In the genomic region with DNA sequence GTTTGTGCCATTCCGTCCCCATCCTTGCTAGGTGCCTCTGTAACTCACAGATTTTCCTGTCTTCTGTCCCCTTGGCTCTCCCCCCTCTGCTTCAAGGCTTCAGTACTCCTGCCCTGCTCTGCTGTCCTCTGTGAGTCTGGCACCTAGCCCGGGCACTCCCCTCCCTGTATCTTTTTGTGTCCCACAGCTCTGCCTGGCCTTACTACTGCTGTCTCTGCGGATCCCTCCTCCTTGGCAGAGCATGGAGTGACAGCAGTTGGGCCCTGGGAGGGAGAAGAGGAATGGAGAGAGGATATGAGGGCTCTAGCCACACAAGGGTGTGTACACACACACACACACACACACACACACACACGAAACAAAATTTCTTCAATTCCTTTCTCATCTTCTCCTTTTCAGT, we compare ENCODE assay signal across 8 mouse cellular contexts. TPM values are rescaled to one million over a fixed set of nuclear protein-coding genes. Genes with fewer than 3 reads are reported as not detected.
DNase-seq lines count a peak whose midpoint lies in the region; ATAC-seq and TF ChIP-seq lines count a peak whose summit lies in the region.

Cbln3 (minus strand) TSS at position 227 of the 400 bp plus-strand sequence.

- peak within 1 kb of the TSS; percentile 70 for H3K4me3 ChIP-seq in thymus, adult 2 months (ENCODE audit: control insufficient read depth, insufficient read depth, low read length)
- peak within 1 kb of the TSS; percentile 88 for H3K4me3 ChIP-seq in heart, adult 2 months
- peak within 1 kb of the TSS; percentile 80 for H3K4me3 ChIP-seq in kidney, adult 2 months (ENCODE audit: insufficient read depth, low read depth, low read length)
- peak within 1 kb of the TSS; percentile 82 for H3K4me3 ChIP-seq in lung, embryonic 16.5 days (ENCODE audit: low read length)
- peak within 1 kb of the TSS; percentile 65 for H3K4me3 ChIP-seq in stomach, embryonic 14.5 days (ENCODE audit: low read depth, low read length)

- no peaks in the 10 kb centered on the region for H3K27me3 ChIP-seq in thymus, adult 2 months (ENCODE audit: control insufficient read depth, insufficient read depth, low read length)
- H3K27me3 ChIP-seq in heart, adult 2 months (ENCODE audit: control insufficient read depth, insufficient read depth, low read length): no peaks in the 10 kb centered on the region
- H3K27me3 ChIP-seq in kidney, adult 2 months (replicated peaks; ENCODE audit: control insufficient read depth, insufficient read depth, low read length): no peaks in the 10 kb centered on the region
- no peaks in the 10 kb centered on the region for H3K27me3 ChIP-seq in lung, embryonic 16.5 days (ENCODE audit: control insufficient read depth, insufficient read depth, low read depth, low read length)
- H3K27me3 ChIP-seq in stomach, embryonic 14.5 days (ENCODE audit: control insufficient read depth, insufficient read depth, low read length): no peaks in the 10 kb centered on the region

- peaks cover 17% of the 10 kb centered on the region for H3K36me3 ChIP-seq in thymus, adult 2 months (ENCODE audit: control insufficient read depth, insufficient read depth, low read length)
- peaks cover 5% of the 10 kb centered on the region; the same call in 1 of the 2 replicates for H3K36me3 ChIP-seq in heart, adult 2 months (ENCODE audit: control insufficient read depth, insufficient read depth, low read length)
- peaks cover 1% of the 10 kb centered on the region; the same call in 1 of the 2 replicates for H3K36me3 ChIP-seq in kidney, adult 2 months (ENCODE audit: control insufficient read depth, insufficient read depth, low read length)
- peaks cover 19% of the 10 kb centered on the region for H3K36me3 ChIP-seq in lung, embryonic 16.5 days (ENCODE audit: control insufficient read depth, insufficient read depth, low read length)
- peaks cover 27% of the 10 kb centered on the region for H3K36me3 ChIP-seq in stomach, embryonic 14.5 days (ENCODE audit: control insufficient read depth, insufficient read depth, low read length)

- intact Hi-C loops in heart, adult 2 months (cut with DNase I): loop anchor here (10.0 kb wide), 1 partner anchor 209 kb away; the partner anchor contains the start of genes Gmpr2 and Nedd8
- intact Hi-C loops in left cerebral cortex, postnatal 36 days (cut with DNase I): no loop called here

- TF ChIP-seq EP300 in heart, adult 2 months (IDR thresholded peaks at IDR 0.05; ENCODE audit: insufficient read depth, low read depth, low read length): no peak

- peak; percentile 69 for ATAC-seq in lung, embryonic 16.5 days (ENCODE audit: low read depth)
- 0 out of 2 replicates have a peak, but pooled peaks have one; percentile 3 for ATAC-seq in stomach, embryonic 14.5 days (ENCODE audit: insufficient number of reproducible peaks, insufficient read depth, low FRiP score, low read depth)

- H3K4me1 ChIP-seq in thymus, adult 2 months (replicated peaks; ENCODE audit: control insufficient read depth, insufficient read depth, low read length): peaks cover 25% of the 10 kb centered on the region
- H3K4me1 ChIP-seq in heart, adult 2 months (ENCODE audit: control insufficient read depth, insufficient read depth, low read length): peaks cover 11% of the 10 kb centered on the region
- H3K4me1 ChIP-seq in kidney, adult 2 months (ENCODE audit: control insufficient read depth, insufficient read depth, low read length): peaks cover 10% of the 10 kb centered on the region; the same call in 1 of the 2 replicates
- peaks cover 21% of the 10 kb centered on the region for H3K4me1 ChIP-seq in lung, embryonic 16.5 days (replicated peaks; ENCODE audit: control insufficient read depth, insufficient read depth, low read length)
- peaks cover 26% of the 10 kb centered on the region for H3K4me1 ChIP-seq in stomach, embryonic 14.5 days (ENCODE audit: control insufficient read depth, insufficient read depth, low read length)

- peak within 1 kb of the TSS; percentile 77 for H3K4me2 ChIP-seq in lung, embryonic 16.5 days (ENCODE audit: low read depth, low read length)
- H3K4me2 ChIP-seq in stomach, embryonic 14.5 days (replicated peaks; ENCODE audit: low read depth, low read length): peak within 1 kb of the TSS; percentile 85

- H3K27ac ChIP-seq in thymus, adult 2 months (ENCODE audit: control insufficient read depth, insufficient read depth, low read length): peak within 1 kb of the TSS; percentile 55; the same call in 1 of the 2 replicates
- H3K27ac ChIP-seq in heart, adult 2 months: peak within 1 kb of the TSS; percentile 92
- peak within 1 kb of the TSS; percentile 70 for H3K27ac ChIP-seq in kidney, adult 2 months (ENCODE audit: insufficient read depth, low read depth, low read length)
- peak within 1 kb of the TSS; percentile 99 for H3K27ac ChIP-seq in lung, embryonic 16.5 days (ENCODE audit: low read length)
- peak within 1 kb of the TSS; percentile 95 for H3K27ac ChIP-seq in stomach, embryonic 14.5 days (ENCODE audit: low read length)

- peak within 1 kb of the TSS; percentile 99 for H3K9ac ChIP-seq in heart, adult 2 months (ENCODE audit: low read depth, low read length)
- peak within 1 kb of the TSS; percentile 95 for H3K9ac ChIP-seq in lung, embryonic 16.5 days (ENCODE audit: low read length)
- H3K9ac ChIP-seq in stomach, embryonic 14.5 days (replicated peaks; ENCODE audit: low read depth, low read length): peak within 1 kb of the TSS; percentile 62

- H3K79me2 ChIP-seq in heart, adult 2 months (replicated peaks; ENCODE audit: control insufficient read depth, insufficient read depth, low read length): 0 out of 2 replicates have a peak, but pooled peaks cover 1% of the 10 kb centered on the region

- no peak for TF ChIP-seq CTCF in thymus, adult 2 months (IDR thresholded peaks at IDR 0.05; ENCODE audit: borderline replicate concordance, control insufficient read depth, extremely low read depth, insufficient read depth, low read length, poor library complexity)
- TF ChIP-seq CTCF in heart, adult 2 months (IDR thresholded peaks at IDR 0.05): no peak
- no peak for TF ChIP-seq CTCF in kidney, adult 2 months (conservative IDR thresholded peaks at IDR 0.05; ENCODE audit: insufficient read depth, insufficient read length, low read depth, low read length)

- WGBS in thymus, adult 2 months: 68% methylated on average over 4 of the region's 4 CpGs
- 21% methylated on average over 4 of the region's 4 CpGs for WGBS in heart, adult 2 months
- 35% methylated on average over 4 of the region's 4 CpGs for WGBS in kidney, adult 2 months
- WGBS in lung, embryonic 16.5 days: 19% methylated on average over 4 of the region's 4 CpGs
- 36% methylated on average over 4 of the region's 4 CpGs for WGBS in stomach, embryonic 14.5 days

- H3K9me3 ChIP-seq in lung, embryonic 16.5 days (ENCODE audit: control insufficient read depth, low read length): no peaks in the 10 kb centered on the region
- H3K9me3 ChIP-seq in stomach, embryonic 14.5 days (ENCODE audit: control insufficient read depth, low read depth, low read length): no peaks in the 10 kb centered on the region

- DNase-seq in thymus, adult 2 months: peak; percentile 12
- DNase-seq in thymus, postnatal 14 days: no peak
- peak; percentile 96 to 97 for DNase-seq in cerebellum, postnatal 10 days
- peak; percentile 73 to 75 for DNase-seq in heart, adult 2 months
- DNase-seq in kidney, adult 2 months: peak; percentile 80
- DNase-seq in left cerebral cortex, postnatal 36 days (ENCODE audit: low spot score in 2 of 2): no peak

- no peak for TF ChIP-seq POLR2A in thymus, adult 2 months (IDR thresholded peaks at IDR 0.05; ENCODE audit: control insufficient read depth, extremely low read depth, insufficient read depth, low read length, poor library complexity)
- TF ChIP-seq POLR2A in heart, adult 2 months (IDR thresholded peaks at IDR 0.05; ENCODE audit: insufficient read depth, low read depth, low read length): no peak
- TF ChIP-seq POLR2A in kidney, adult 2 months (IDR thresholded peaks at IDR 0.05; ENCODE audit: low read depth, low read length): no peak

RNA-seq across cellular contexts. Expression of gene Cbln3, which starts in this region (rescaled TPM):
- 0.04 and 0.09 TPM in 2 replicates for polyA plus RNA-seq in thymus, adult 2 months (2012; rRNA removed)
- total RNA-seq in heart, adult 2 months (2021): under 1 TPM in 1 of 2 experiments, not detected in 1; 0.18 TPM
- 0.06 TPM in 2 replicates for polyA plus RNA-seq in heart, adult 2 months (2012; rRNA removed)
- 0.08 and 0.13 TPM in 2 replicates for polyA plus RNA-seq in kidney, adult 2 months (2012; rRNA removed)
- 1.1 and 1.2 TPM in 2 replicates for polyA plus RNA-seq in lung, embryonic 16.5 days (2015; fragmentation: Nextera tagmentation; extraction: Ambion mirVana)
- polyA plus RNA-seq in stomach, embryonic 14.5 days (2014; fragmentation: Nextera tagmentation; extraction: Ambion mirVana): 0.36 and 0.45 TPM in 2 replicates
- total RNA-seq in left cerebral cortex, postnatal 36 days (2021): under 1 TPM; 0.29 to 0.49 TPM

Comparison
In these comparisons a context has a peak if more than half of its experiments do, and no peak if none do; other contexts are left out.
1. Peak in DNase-seq, H3K4me3 ChIP-seq and H3K27ac ChIP-seq in thymus, adult 2 months; RNA of the gene not detected or under 1 TPM.
2. Peak in DNase-seq, H3K4me3 ChIP-seq, H3K27ac ChIP-seq and H3K9ac ChIP-seq in heart, adult 2 months; RNA of the gene not detected or under 1 TPM.
3. Peak in DNase-seq, H3K4me3 ChIP-seq and H3K27ac ChIP-seq in kidney, adult 2 months; RNA of the gene not detected or under 1 TPM.
4. Peak in ATAC-seq, H3K4me3 ChIP-seq, H3K27ac ChIP-seq, H3K9ac ChIP-seq and H3K4me2 ChIP-seq in stomach, embryonic 14.5 days; RNA of the gene not detected or under 1 TPM.
5. DNase-seq: peak in cerebellum, postnatal 10 days (2 of 2); none in thymus, postnatal 14 days (single experiment) and left cerebral cortex, postnatal 36 days (0 of 2).
6. Peak in every context shown above with its lines, with median percentiles within 50 percentile points of each other: H3K27ac ChIP-seq, H3K4me3 ChIP-seq and H3K9ac ChIP-seq.